Mouse (Mus musculus) small intestine, adult 2 months (tissue): ENCODE data around the gene Cd24a.

ENCODE experiments used
- CTCF ChIP-seq: fragments of 200-500 bp; IDR thresholded peaks from 2 replicates; pipeline ENCODE4 v1.5.1; 2012; ENCODE audit warnings: low read depth, mild to moderate bottlenecking, control low read depth, inconsistent platforms, low read length, moderate library complexity, mixed read lengths; ENCODE audit not compliant: insufficient replicate concordance, insufficient read length; ENCODE audit errors: extremely low read depth
- POLR2A ChIP-seq: fragments of 200-500 bp; IDR thresholded peaks from 2 replicates; pipeline ENCODE4 v1.6.1; 2012; ENCODE audit warnings: low read depth, mild to moderate bottlenecking, control low read depth, inconsistent platforms, low read length, moderate library complexity

DNA sequence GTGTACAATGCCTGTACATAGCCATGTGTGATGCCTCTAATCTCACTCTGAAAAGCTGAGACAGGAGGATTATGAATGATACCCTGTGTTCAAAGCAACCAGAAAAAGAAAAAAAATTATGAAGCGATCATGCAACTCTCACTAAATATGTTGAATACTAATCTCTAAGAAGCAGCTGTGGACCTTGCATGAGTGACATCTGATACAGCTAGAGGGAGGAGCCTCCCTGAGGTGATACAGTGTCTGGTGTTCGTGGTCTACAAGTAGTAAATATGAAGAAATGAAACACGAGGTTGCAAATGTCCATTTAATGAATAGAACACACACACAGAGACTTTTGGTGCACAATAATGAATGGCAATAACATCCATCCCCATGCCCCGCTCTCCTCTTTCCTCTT is 52.5 kb downstream of the Cd24a start:
- TF ChIP-seq POLR2A (no peak), CTCF (no peak)
